Mouse (Mus musculus) C2C12 (cell line): ENCODE measurements around the gene Selp. TPM values are rescaled to one million over a fixed set of nuclear protein-coding genes. Genes with fewer than 3 reads are reported as not detected.

Experiments used
- H3K27me3 ChIP-seq: one replicate; pipeline ENCODE4 v1.6.1; 2011; ENCODE audit not compliant: control insufficient read depth, insufficient read depth, insufficient read length
- H3K36me3 ChIP-seq: one replicate; pipeline ENCODE4 v1.6.1; 2011; ENCODE audit not compliant: control insufficient read depth, insufficient read depth
- H3K4me3 ChIP-seq: one replicate; pipeline ENCODE4 v1.5.1; 2011; ENCODE audit warnings: mild to moderate bottlenecking, control low read depth; ENCODE audit not compliant: poor library complexity, insufficient read depth, severe bottlenecking
- H3K79me2 ChIP-seq: one replicate; pipeline ENCODE4 v1.6.1; 2011; ENCODE audit not compliant: control insufficient read depth, insufficient read depth
- H3K79me3 ChIP-seq: one replicate; pipeline ENCODE4 v1.6.1; 2011; ENCODE audit warnings: low read depth, control low read depth
- H3ac ChIP-seq: one replicate; pipeline ENCODE3; 2011; ENCODE audit warnings: low read depth; ENCODE audit not compliant: control insufficient read depth, insufficient read length
- CEBPB ChIP-seq: IDR thresholded peaks from one replicate; pipeline ENCODE4 v1.6.1; 2011; ENCODE audit warnings: low read depth, mild to moderate bottlenecking, control low read depth, moderate library complexity
- CTCF ChIP-seq: IDR thresholded peaks from one replicate; pipeline ENCODE4 v1.5.1; 2011; ENCODE audit not compliant: control insufficient read depth, insufficient read depth, insufficient read length
- FOSL1 ChIP-seq: IDR thresholded peaks from one replicate; pipeline ENCODE4 v1.8.0; 2011; ENCODE audit warnings: mild to moderate bottlenecking, low read length; ENCODE audit not compliant: poor library complexity, insufficient read depth, severe bottlenecking
- MAX ChIP-seq: IDR thresholded peaks from one replicate; pipeline ENCODE4 v1.6.1; 2011; ENCODE audit warnings: mild to moderate bottlenecking, control low read depth
- MYOD1 ChIP-seq: IDR thresholded peaks from one replicate; pipeline ENCODE4 v1.6.1; 2011; ENCODE audit warnings: low read depth; ENCODE audit not compliant: control insufficient read depth, insufficient read length
- MYOG ChIP-seq: IDR thresholded peaks from one replicate; pipeline ENCODE4 v1.6.1; 2011; ENCODE audit not compliant: control insufficient read depth, insufficient read length; ENCODE audit errors: extremely low read depth
- USF1 ChIP-seq: IDR thresholded peaks from one replicate; pipeline ENCODE4 v1.6.1; 2011; ENCODE audit warnings: low read depth, mild to moderate bottlenecking, control low read depth, moderate library complexity
- polyA plus RNA-seq: library from polyadenylated mRNA; unstranded; fragments of >200 nt; fragmentation: generic; extraction: Trizol; gene quantifications from one replicate; pipeline ENCODE4 v1.2.1, GENCODE M21; 2012; ENCODE audit warnings: missing spikeins

Selp gene
- polyA plus RNA-seq, 1 experiment: 24.1 TPM

DNA sequence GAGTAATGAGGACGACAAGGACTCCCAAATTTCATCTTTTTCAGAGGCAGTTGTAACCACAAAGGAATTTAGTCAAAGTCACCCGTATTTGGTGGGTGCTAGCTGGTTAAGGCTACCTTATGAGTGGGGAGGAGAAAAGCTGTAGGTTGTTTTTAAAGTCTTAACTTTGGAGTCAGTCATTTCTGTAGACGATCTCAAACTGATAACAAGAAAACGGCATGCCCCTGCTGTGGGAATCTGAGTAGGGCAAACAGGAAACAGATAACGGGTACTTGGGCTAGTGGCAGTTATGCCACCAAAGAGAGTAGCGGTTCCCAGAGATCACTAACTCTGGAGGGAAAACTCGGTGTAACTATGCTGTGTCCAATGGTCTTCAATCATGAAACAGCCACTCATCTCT is 41.3 kb upstream of the Selp start:
- Histone ChIP-seq H3K36me3 (no peaks in the 10 kb centered on the region), H3ac (no peak overlapping the region), H3K79me3 (no peaks in the 10 kb centered on the region), H3K27me3 (no peaks in the 10 kb centered on the region), H3K4me3 (no peak overlapping the region), H3K79me2 (no peaks in the 10 kb centered on the region)
- TF ChIP-seq FOSL1 (no peak), MYOD1 (no peak), MAX (no peak), MYOG (no peak), USF1 (no peak)

DNA sequence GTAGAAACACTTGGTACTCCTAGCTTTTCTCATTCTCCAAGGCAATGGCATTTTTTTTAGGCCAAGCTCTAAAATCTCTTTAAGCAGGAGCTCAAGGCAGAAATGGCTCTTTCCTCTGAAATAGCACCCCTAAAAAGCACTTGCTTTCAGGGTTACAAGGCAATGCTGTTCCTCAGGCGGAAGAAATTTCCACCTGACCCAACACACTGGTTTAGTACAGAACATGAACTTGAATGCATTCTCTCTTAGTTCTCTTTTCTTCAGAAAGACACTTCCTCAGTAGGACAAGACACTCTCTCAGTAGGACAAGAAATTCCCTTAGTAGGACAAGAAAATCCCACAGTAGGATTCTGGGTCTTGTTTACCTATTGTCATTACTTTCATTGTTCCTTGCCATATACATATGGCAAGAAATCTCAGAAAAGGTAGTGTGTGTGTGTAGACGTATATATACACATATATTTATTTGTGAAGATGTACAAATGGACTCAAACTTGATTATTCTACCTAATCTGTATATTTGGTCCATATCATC is 40.4 kb upstream of the Selp start:
- no peak overlapping the region for H3ac ChIP-seq
- H3K36me3 ChIP-seq: no peaks in the 10 kb centered on the region
- no peak overlapping the region for H3K4me3 ChIP-seq
- no peak for TF ChIP-seq MYOG
- no peak for TF ChIP-seq CEBPB
- TF ChIP-seq USF1: no peak
- TF ChIP-seq MYOD1: no peak
- no peak for TF ChIP-seq MAX
- no peak for TF ChIP-seq FOSL1
- no peak for TF ChIP-seq CTCF
- H3K79me3 ChIP-seq: no peaks in the 10 kb centered on the region
- no peaks in the 10 kb centered on the region for H3K27me3 ChIP-seq
- no peaks in the 10 kb centered on the region for H3K79me2 ChIP-seq

DNA sequence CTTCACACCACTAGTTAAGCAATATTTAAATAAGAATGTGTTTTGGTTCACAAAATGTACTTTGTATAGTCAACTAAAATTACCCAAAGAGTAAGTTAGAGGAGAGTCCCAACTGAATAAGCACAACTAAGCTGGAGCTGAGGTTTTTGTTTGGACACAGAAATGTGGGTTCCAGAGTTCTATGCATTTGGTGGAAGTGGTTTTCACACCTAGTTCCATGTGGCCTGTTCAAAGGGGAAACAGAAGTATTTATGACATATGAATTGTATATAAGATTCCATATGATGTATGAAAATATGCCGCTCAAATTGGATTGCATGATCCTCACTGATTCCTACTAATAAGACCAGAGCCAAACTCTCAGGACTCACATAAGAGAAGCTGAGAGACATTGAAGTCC is 39.6 kb upstream of the Selp start:
- TF ChIP-seq MYOD1: no peak
- no peak for TF ChIP-seq FOSL1
- no peak for TF ChIP-seq CEBPB
- no peak for TF ChIP-seq MAX
- no peak for TF ChIP-seq CTCF
- TF ChIP-seq MYOG: no peak
- TF ChIP-seq USF1: no peak
- no peaks in the 10 kb centered on the region for H3K27me3 ChIP-seq
- no peaks in the 10 kb centered on the region for H3K79me2 ChIP-seq
- no peak overlapping the region for H3ac ChIP-seq
- no peak overlapping the region for H3K4me3 ChIP-seq
- H3K79me3 ChIP-seq: no peaks in the 10 kb centered on the region
- H3K36me3 ChIP-seq: no peaks in the 10 kb centered on the region

DNA sequence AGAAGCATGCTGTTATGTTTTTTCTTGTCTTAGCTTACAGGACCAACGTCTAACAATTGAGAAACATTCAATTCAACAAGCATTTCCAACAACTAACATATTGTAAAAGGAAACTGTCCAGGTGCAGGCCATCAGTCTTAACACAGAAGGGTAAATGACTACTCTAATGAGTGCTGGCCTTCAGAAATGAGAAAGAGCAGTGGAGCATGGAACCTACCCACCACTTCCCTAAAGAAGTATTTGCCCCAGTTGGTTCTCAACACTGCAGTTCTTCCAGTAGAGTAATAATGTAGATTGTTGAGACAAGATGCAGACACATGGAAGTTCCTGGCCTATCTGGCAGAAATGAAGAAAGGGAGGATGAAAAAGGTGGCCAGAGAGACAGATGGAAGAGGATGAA is 38.6 kb upstream of the Selp start:
- Histone ChIP-seq H3K27me3 (no peaks in the 10 kb centered on the region), H3ac (no peak overlapping the region), H3K79me2 (no peaks in the 10 kb centered on the region), H3K79me3 (no peaks in the 10 kb centered on the region), H3K36me3 (no peaks in the 10 kb centered on the region), H3K4me3 (no peak overlapping the region)
- TF ChIP-seq MYOG (no peak), MAX (no peak), MYOD1 (no peak), FOSL1 (no peak)

DNA sequence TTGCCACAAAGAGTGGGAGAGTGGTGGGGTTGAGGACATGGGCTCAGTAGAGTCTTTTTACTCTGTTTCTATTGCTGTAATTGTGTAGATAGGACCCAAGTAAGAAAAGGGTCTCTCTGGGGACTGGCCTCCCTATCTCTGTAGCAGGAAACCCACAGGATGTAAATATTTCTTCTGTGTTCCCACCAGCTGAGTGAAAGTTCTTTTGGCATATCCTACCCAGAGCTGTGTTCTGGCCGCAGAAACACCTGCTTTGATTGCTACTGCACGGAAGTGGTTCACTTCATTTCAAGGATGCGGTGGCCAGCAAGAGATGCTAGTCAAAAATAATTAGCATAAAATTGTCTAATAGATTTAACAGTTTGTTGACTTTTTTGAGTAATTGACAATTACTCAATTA is 38.0 kb upstream of the Selp start:
- no peaks in the 10 kb centered on the region for H3K27me3 ChIP-seq
- H3ac ChIP-seq: no peak overlapping the region
- no peaks in the 10 kb centered on the region for H3K79me2 ChIP-seq
- H3K36me3 ChIP-seq: no peaks in the 10 kb centered on the region
- TF ChIP-seq CTCF: no peak
- TF ChIP-seq MYOG: no peak
- TF ChIP-seq MYOD1: no peak
- no peak for TF ChIP-seq CEBPB
- no peak for TF ChIP-seq FOSL1
- TF ChIP-seq MAX: no peak
- no peak for TF ChIP-seq USF1
- no peaks in the 10 kb centered on the region for H3K79me3 ChIP-seq
- no peak overlapping the region for H3K4me3 ChIP-seq

DNA sequence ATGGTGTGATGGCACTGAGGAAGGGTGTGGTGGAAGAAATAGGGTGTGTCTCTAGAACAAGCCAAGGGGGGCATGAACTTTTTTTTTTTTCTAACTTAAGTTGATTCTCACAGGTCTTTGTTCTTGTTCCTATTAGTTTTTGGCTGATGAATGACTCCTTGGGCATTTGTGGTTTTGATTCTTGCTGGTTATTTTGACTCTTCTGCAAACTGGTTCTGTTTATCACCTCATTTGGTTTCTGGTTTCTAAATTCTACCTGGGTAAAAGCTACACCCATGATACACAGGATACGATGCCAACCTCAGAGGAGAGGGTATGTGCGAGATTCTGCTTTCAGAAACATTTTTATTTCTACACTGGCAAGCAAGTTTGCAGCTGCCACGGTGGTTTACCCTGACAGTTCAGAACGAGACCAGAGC is 36.7 kb upstream of the Selp start:
- no peak overlapping the region for H3K4me3 ChIP-seq
- no peaks in the 10 kb centered on the region for H3K79me3 ChIP-seq

More for the DNA sequence above, 36.7 kb upstream of the Selp start:
- Histone ChIP-seq H3ac (no peak overlapping the region), H3K36me3 (no peaks in the 10 kb centered on the region), H3K27me3 (no peaks in the 10 kb centered on the region), H3K79me2 (no peaks in the 10 kb centered on the region)
- TF ChIP-seq MYOG: no peak
- no peak for TF ChIP-seq USF1
